Mouse (Mus musculus) G1E (cell line): ENCODE measurements around the gene Prkca. TPM values are rescaled to one million over a fixed set of nuclear protein-coding genes. Genes with fewer than 3 reads are reported as not detected.

Experiments used
- ATAC-seq: 2 replicates; pipeline ENCODE4 v1.8.0; 2016; ENCODE audit warnings: mild to moderate bottlenecking; ENCODE audit not compliant: insufficient number of reproducible peaks, poor library complexity, low FRiP score, severe bottlenecking; ENCODE audit errors: extremely low read depth
- DNase-seq: peaks from one replicate; pipeline ENCODE4 v3.0.0; 2012; ENCODE audit warnings: low spot score
- H3K27me3 ChIP-seq: 2 replicates; pipeline ENCODE4 v1.6.1; 2012; ENCODE audit warnings: mild to moderate bottlenecking, low read length, inconsistent platforms; ENCODE audit not compliant: insufficient read depth
- H3K36me3 ChIP-seq: replicated peaks from 2 replicates; pipeline ENCODE3; 2012; ENCODE audit warnings: mild to moderate bottlenecking, inconsistent platforms
- H3K4me1 ChIP-seq: 2 replicates; pipeline ENCODE4 v1.6.1; 2012; ENCODE audit warnings: low read depth, low read length, inconsistent platforms, mixed read lengths; ENCODE audit not compliant: insufficient read depth
- H3K4me3 ChIP-seq: 2 replicates; pipeline ENCODE4 v1.5.1; 2012; ENCODE audit warnings: low read depth, mild to moderate bottlenecking, inconsistent platforms, low read length, moderate library complexity, mixed read lengths
- H3K9me3 ChIP-seq: replicated peaks from 2 replicates; pipeline ENCODE4 v1.6.1; 2012; ENCODE audit warnings: inconsistent platforms
- CTCF ChIP-seq: IDR thresholded peaks from 2 replicates; pipeline ENCODE4 v1.5.1; 2012; ENCODE audit warnings: low read depth, low read length, inconsistent platforms, mixed read lengths
- GATA1 ChIP-seq: IDR thresholded peaks from 2 replicates; pipeline ENCODE4 v1.6.1; 2012; ENCODE audit warnings: borderline replicate concordance, low read length, inconsistent platforms, mixed read lengths
- GATA2 ChIP-seq: IDR thresholded peaks from 2 replicates; pipeline ENCODE4 v1.6.1; 2012; ENCODE audit warnings: low read depth, low read length, inconsistent platforms, borderline replicate concordance
- POLR2AphosphoS5 ChIP-seq: IDR thresholded peaks from 2 replicates; pipeline ENCODE4 v1.6.1; 2012; ENCODE audit warnings: low read depth, low read length, inconsistent platforms; ENCODE audit not compliant: insufficient replicate concordance
- TAL1 ChIP-seq: conservative IDR thresholded peaks from 2 replicates; pipeline ENCODE4 v1.6.1; 2012; ENCODE audit warnings: low read depth, low read length, inconsistent platforms, mixed read lengths
- polyA plus RNA-seq: library from polyadenylated mRNA; stranded (reverse); fragments of >175 nt; gene quantifications from 2 replicates; pipeline ENCODE4 v1.2.3, GENCODE M21; 2012
- total RNA-seq, 2 experiments: library from RNA; stranded (forward) in 1 of 2; stranded (reverse) in 1 of 2; fragments of 200-1000 nt in 1 of 2; fragments of >200 nt in 1 of 2; fragmentation: Nextera tagmentation in 1 of 2; gene quantifications; 2 replicates each; pipeline ENCODE4 v1.2.3; 2014 to 2017

Prkca gene
- total and polyA plus RNA-seq, 3 experiments: 0.11 TPM; not detected in 2

DNA sequence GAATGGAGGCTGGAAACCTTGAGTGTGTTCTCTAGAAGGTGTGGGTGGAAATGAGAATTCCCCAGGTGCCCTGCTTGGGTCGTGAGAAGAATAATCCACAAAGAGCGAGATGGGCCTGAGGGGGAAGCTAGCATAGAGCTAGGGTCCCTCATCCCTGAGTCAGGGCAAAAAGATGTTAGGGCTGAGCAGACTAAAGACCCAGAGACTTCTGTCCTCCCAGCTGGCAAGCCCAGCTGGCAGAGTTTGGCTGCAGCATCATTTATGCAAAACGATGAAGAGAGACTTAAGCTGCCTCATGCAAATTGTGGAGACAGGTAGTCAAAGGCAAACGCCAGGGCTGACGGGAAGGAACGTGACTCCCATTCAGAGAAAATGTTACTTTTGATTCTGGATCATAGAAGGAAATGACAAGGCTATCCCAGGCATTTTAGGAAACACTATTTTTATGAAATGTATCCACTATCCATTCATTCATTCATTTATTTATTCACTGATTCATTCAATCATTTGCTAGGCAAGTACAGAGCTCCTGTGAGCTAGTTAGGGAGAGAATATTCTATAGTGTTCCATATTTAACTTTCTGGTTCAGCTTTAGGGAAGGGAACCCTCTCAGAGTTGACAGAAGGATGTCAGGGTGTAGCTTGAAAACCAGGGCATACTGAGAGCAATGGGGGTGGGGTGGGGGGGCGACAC, 139.4 kb downstream of the Prkca start:
- Histone ChIP-seq H3K4me3 (no peak overlapping the region), H3K27me3 (no peaks in the 10 kb centered on the region; the same call in 1 of the 2 replicates), H3K36me3 (no peaks in the 10 kb centered on the region), H3K9me3 (peaks cover 15% of the 10 kb centered on the region), H3K4me1 (no peaks in the 10 kb centered on the region)
- no peak for DNase-seq
- no peak for ATAC-seq
- no peak for TF ChIP-seq TAL1
- no peak for TF ChIP-seq CTCF
- TF ChIP-seq POLR2AphosphoS5: no peak
- no peak for TF ChIP-seq GATA1
- TF ChIP-seq GATA2: no peak

DNA sequence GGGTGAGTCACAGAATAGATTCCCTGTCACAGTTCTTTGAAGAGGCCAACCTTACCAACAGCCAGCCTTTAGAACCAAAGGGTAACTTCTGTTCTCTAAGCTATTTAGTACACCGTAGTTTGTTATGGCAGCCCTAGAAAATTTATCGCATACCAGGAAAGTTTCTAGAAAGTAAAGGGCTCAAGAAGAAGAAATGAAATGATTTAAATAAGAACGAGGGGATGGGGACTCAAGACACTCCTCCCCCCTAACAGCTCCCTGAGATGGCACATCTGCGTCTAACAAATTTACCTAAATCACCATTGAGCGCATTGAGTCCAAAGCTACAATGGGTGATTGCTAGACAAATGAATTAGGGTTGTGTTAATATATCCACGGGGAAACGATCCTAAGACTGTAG, 140.9 kb downstream of the Prkca start:
- Histone ChIP-seq H3K9me3 (peaks cover 10% of the 10 kb centered on the region), H3K27me3 (no peaks in the 10 kb centered on the region; the same call in 1 of the 2 replicates), H3K4me1 (no peaks in the 10 kb centered on the region), H3K36me3 (no peaks in the 10 kb centered on the region), H3K4me3 (no peak overlapping the region)
- no peak for TF ChIP-seq TAL1
- no peak for TF ChIP-seq CTCF
- TF ChIP-seq POLR2AphosphoS5: no peak
- TF ChIP-seq GATA2: no peak
- DNase-seq: no peak
- ATAC-seq: no peak

DNA sequence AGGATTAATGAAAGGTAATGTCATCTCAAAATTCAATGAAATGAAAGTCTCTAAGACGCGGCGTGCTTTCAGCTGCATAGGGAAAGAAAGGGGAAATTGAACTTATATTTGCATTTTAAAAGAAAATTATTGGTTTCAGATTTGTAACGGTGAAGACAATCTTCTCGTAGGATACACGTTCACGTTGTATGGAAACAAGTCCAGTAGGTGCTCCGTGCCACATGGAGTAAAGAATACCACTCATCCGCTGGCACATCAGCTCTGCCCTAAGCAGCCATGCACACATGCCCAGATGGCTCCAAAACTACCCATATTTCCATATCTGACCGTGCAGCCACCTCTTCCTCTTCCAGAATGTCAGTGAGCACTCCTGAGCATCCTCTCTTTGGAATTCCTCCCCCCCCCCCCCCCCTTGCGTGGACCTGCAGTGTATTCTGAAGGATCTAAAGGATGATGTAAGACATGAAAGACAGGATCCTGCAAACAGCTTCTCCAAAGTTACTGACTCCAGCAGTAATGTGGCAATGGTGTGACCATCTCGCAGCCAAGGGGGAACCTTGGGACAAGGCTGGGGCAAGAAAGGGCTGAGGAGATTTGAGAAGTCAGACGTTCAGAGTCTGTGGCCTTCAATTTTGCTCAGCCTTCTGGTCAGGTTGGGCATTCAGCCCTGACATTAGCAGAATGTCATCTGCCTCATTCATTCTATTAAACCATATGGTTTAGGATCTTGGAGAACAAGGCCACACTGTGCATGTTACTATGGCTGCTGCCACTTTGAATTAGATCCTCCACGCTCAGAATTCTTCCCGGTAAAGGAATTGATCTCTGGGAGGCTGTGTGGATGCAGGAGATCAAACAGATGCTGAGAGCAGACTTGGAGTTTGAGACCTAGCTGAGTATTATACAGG, 142.8 kb downstream of the Prkca start:
- no peak for DNase-seq
- H3K4me1 ChIP-seq: no peaks in the 10 kb centered on the region
- peaks cover 2% of the 10 kb centered on the region; the same call in 1 of the 2 replicates for H3K27me3 ChIP-seq
- H3K4me3 ChIP-seq: no peak overlapping the region
- H3K9me3 ChIP-seq: peaks cover 14% of the 10 kb centered on the region
- ATAC-seq: no peak
- no peak for TF ChIP-seq GATA1
- no peak for TF ChIP-seq GATA2
- TF ChIP-seq CTCF: no peak
- no peak for TF ChIP-seq POLR2AphosphoS5
- no peak for TF ChIP-seq TAL1
- H3K36me3 ChIP-seq: no peaks in the 10 kb centered on the region

DNA sequence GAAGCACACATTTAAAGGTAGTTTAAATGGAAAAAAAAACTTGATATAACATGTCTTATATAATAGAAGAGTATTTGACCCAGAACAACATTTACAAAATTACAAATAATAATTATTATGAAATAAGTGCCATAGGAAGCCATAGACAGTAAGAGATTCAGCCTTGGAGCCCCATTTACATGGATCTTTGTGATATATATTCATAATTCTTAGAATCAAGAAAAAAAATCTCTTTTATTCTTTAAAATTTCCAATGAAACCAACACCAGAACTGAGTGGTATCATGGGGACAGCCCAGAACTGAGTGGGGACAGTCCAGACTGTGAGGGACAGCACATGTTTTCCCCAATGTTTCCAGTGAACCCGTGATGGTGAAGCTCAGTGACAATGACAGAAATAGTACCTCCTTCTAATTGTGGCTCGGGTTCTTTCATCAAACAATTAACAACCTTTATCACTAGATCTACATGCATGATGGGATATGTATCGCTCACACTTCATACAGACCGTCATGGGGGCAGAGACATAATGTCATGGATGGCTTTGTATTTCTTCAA, 144.2 kb downstream of the Prkca start:
- no peaks in the 10 kb centered on the region for H3K4me1 ChIP-seq

DNA sequence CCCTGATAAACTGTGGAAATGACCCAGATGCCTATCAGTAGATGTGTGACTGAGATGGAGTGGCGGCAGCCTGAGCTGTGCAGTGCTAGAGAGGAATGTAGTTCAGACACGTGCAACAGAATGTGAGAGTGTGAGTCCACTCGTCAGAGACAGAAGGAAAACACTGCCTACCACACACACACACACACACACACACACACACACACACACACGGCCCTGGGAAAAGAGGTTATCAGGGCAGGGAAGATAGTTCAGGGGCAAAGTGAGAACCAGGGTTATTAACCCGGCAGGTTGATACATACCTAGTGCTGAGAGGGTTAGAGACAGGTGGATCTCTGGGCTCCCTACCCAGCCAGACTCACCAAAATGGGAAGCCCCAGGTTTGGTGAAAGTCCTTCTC, 145.1 kb downstream of the Prkca start:
- DNase-seq (no peak), ATAC-seq (no peak)
- H3K4me3 ChIP-seq: no peak overlapping the region
- TF ChIP-seq GATA2: no peak
- no peak for TF ChIP-seq TAL1
- no peak for TF ChIP-seq GATA1
- no peak for TF ChIP-seq CTCF
- H3K9me3 ChIP-seq: peaks cover 26% of the 10 kb centered on the region
- H3K4me1 ChIP-seq: no peaks in the 10 kb centered on the region
- H3K36me3 ChIP-seq: no peaks in the 10 kb centered on the region
- peaks cover 2% of the 10 kb centered on the region; the same call in 1 of the 2 replicates for H3K27me3 ChIP-seq

More for the DNA sequence above, 144.2 kb downstream of the Prkca start:
- ATAC-seq: no peak
- no peak overlapping the region for H3K4me3 ChIP-seq
- DNase-seq: no peak
- peaks cover 2% of the 10 kb centered on the region; the same call in 1 of the 2 replicates for H3K27me3 ChIP-seq
- H3K36me3 ChIP-seq: no peaks in the 10 kb centered on the region
- TF ChIP-seq CTCF (no peak), TAL1 (no peak), POLR2AphosphoS5 (no peak), GATA2 (no peak), GATA1 (no peak)
- H3K9me3 ChIP-seq: peaks cover 24% of the 10 kb centered on the region
